Mouse (Mus musculus) gastrocnemius, postnatal 25 days (tissue): Measurements from ENCODE around the gene Smarcal1. TPM values are rescaled to one million over a fixed set of nuclear protein-coding genes. Genes with fewer than 3 reads are reported as not detected.
A peak's percentile ranks its signal among the peaks of the same experiment; 100 is the strongest.

Source experiments
- DNase-seq: peaks from one replicate; pipeline ENCODE4 v3.0.0; 2022
- total RNA-seq, 2 experiments: library from RNA; stranded (reverse); gene quantifications; 1 replicate in 1 of 2; 2 replicates in 1 of 2; pipeline ENCODE4 v1.2.3; 2021

Gene Smarcal1
- total RNA-seq, 2 experiments from 2014 or later = 16.4 to 17.1 TPM

- no peak for DNase-seq
These were observed 5.7 kb downstream of the Smarcal1 start for GRCm38 (mm10) chr1:72588763-72589162.

- no peak for DNase-seq
These were observed 7.6 kb downstream of the Smarcal1 start for GRCm38 (mm10) chr1:72590636-72591035.

GRCm38 (mm10) chr1:72592350-72592749, 9.3 kb downstream of the Smarcal1 start:
- no peak for DNase-seq

- DNase-seq = peak; percentile 57
These were observed 10.4 kb downstream of the Smarcal1 start for GRCm38 (mm10) chr1:72593340-72593951.

- DNase-seq = no peak
These were observed 12.6 kb downstream of the Smarcal1 start for GRCm38 (mm10) chr1:72595686-72596085.

- DNase-seq = no peak
These were observed 13.2 kb downstream of the Smarcal1 start for GRCm38 (mm10) chr1:72596231-72596630.

GRCm38 (mm10) chr1:72599146-72600101, 16.4 kb downstream of the Smarcal1 start:
- no peak for DNase-seq

- DNase-seq = no peak
These were observed 17.7 kb downstream of the Smarcal1 start for GRCm38 (mm10) chr1:72600778-72601177.

- DNase-seq = no peak
These were observed 18.2 kb downstream of the Smarcal1 start for GRCm38 (mm10) chr1:72601233-72601632.

- DNase-seq = no peak
These were observed 19.1 kb downstream of the Smarcal1 start for GRCm38 (mm10) chr1:72602186-72602585.

GRCm38 (mm10) chr1:72602803-72603202, 19.8 kb downstream of the Smarcal1 start:
- no peak for DNase-seq

- DNase-seq = no peak
These were observed 23.2 kb downstream of the Smarcal1 start for GRCm38 (mm10) chr1:72606186-72606673.

GRCm38 (mm10) chr1:72609129-72609528, 26.1 kb downstream of the Smarcal1 start:
- DNase-seq = no peak

GRCm38 (mm10) chr1:72609887-72610877, 27.1 kb downstream of the Smarcal1 start:
- DNase-seq = no peak

- no peak for DNase-seq
These were observed 29.1 kb downstream of the Smarcal1 start for GRCm38 (mm10) chr1:72612172-72612571.

- DNase-seq = no peak
These were observed 52.2 kb downstream of the Smarcal1 start for GRCm38 (mm10) chr1:72635221-72635620.

GRCm38 (mm10) chr1:72640658-72641410, 57.8 kb downstream of the Smarcal1 start:
- DNase-seq = no peak

- no peak for DNase-seq
These were observed 90.0 kb downstream of the Smarcal1 start for GRCm38 (mm10) chr1:72673070-72673469.
